Mouse (Mus musculus) spleen, postnatal 10 days (tissue): ENCODE measurements around the gene Usp22.
"Not testable (repeated sequence)": the region's sequence is repeated elsewhere in the genome, so short reads cannot be mapped to it uniquely, and the experiment has no call there.

Source experiments
- DNase-seq, 2 experiments: peaks; one replicate each; pipeline ENCODE4 v3.0.0; 2021 to 2022; ENCODE audit warnings: low spot score in 2 of 2

Gene Usp22

GRCm38 (mm10) chr11:61143564-61144469 lies 31.0 kb downstream of the Usp22 start:
- DNase-seq, result peak; percentile 24 to 71

GRCm38 (mm10) chr11:61142941-61143530 lies 31.8 kb downstream of the Usp22 start:
- no peak for DNase-seq

- peak in 1 of 2 experiments; percentile 45 for DNase-seq
Measured at GRCm38 (mm10) chr11:61142262-61142661, 32.6 kb downstream of the Usp22 start.

- DNase-seq, result no peak
Measured at GRCm38 (mm10) chr11:61141693-61142092, 33.2 kb downstream of the Usp22 start.

- no peak for DNase-seq
Measured at GRCm38 (mm10) chr11:61132943-61133342, 41.9 kb downstream of the Usp22 start.

- DNase-seq, result not testable (repeated sequence)
Measured at GRCm38 (mm10) chr11:61130646-61131045, 44.2 kb downstream of the Usp22 start.

GRCm38 (mm10) chr11:61129305-61129704 lies 45.5 kb downstream of the Usp22 start:
- DNase-seq, result no peak

GRCm38 (mm10) chr11:61127421-61128055 lies 47.3 kb downstream of the Usp22 start:
- DNase-seq, result no peak

- DNase-seq, result peak in 1 of 2 experiments; percentile 32
Measured at GRCm38 (mm10) chr11:61126606-61127355, 48.1 kb downstream of the Usp22 start, which contains the start of gene Tnfrsf13b. Gene Tnfrsf13b, plus strand, starts transcription at chr11:61126755.

- DNase-seq, result no peak
Measured at GRCm38 (mm10) chr11:61125970-61126369, 48.9 kb downstream of the Usp22 start.

GRCm38 (mm10) chr11:61123886-61124285 lies 51.0 kb downstream of the Usp22 start:
- no peak for DNase-seq

GRCm38 (mm10) chr11:61122769-61123288 lies 52.0 kb downstream of the Usp22 start:
- peak in 1 of 2 experiments; percentile 54 for DNase-seq

GRCm38 (mm10) chr11:61122283-61122768 lies 52.5 kb downstream of the Usp22 start:
- DNase-seq, result no peak

GRCm38 (mm10) chr11:61119996-61120583 lies 54.8 kb downstream of the Usp22 start:
- DNase-seq, result no peak

- DNase-seq, result peak in 1 of 2 experiments; percentile 61
Measured at GRCm38 (mm10) chr11:61116226-61116625, 58.6 kb downstream of the Usp22 start.

GRCm38 (mm10) chr11:61112323-61112995 lies 62.4 kb downstream of the Usp22 start:
- peak in 1 of 2 experiments; percentile 53 for DNase-seq

- DNase-seq, result no peak
Measured at GRCm38 (mm10) chr11:61111472-61111871, 63.4 kb downstream of the Usp22 start.

GRCm38 (mm10) chr11:61110928-61111327 lies 63.9 kb downstream of the Usp22 start:
- no peak for DNase-seq

GRCm38 (mm10) chr11:61110113-61110512 lies 64.7 kb downstream of the Usp22 start:
- no peak for DNase-seq

- DNase-seq, result no peak
Measured at GRCm38 (mm10) chr11:61109707-61110106, 65.1 kb downstream of the Usp22 start.
